Mouse (Mus musculus): Measurements from ENCODE around the gene Ino80d.
A peak's percentile ranks its signal among the peaks of the same experiment; 100 is the strongest.

DNA sequence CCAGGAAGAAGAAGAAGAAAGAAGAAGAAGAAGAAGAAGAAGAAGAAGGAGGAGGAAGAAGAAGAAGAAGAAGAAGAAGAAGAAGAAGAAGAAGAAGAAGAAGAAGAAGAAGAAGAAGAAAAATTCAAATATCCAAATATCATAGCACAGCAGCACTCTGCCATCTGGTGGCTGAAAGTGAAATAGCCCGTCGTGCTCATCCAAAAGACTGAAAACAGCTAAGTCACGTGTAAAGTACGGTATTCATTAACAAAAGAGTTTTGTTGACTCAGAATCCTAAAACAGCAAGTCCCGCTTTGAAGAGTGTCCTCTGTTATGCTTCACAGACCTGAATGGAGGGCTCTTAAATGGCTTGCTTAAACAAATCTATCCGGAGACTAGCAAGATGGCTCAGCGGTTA lies 128.2 kb downstream of the Ino80d start:
- peak; percentile 76 for TF ChIP-seq CTCF (IDR thresholded peaks at IDR 0.05; ENCODE audit: low read depth)
- TF ChIP-seq EP300 (IDR thresholded peaks at IDR 0.05; ENCODE audit: low read depth) = no peak

All from liver, postnatal 0 days (tissue).